Mouse (Mus musculus) layer of hippocampus, adult 9-11 months (tissue): ENCODE data around the gene Mettl27.
"Not testable (repeated sequence)": the region's sequence is repeated elsewhere in the genome, so short reads cannot be mapped to it uniquely, and the experiment has no call there.

Experiments used
- DNase-seq: peaks from one replicate; pipeline ENCODE4 v3.0.0; 2022

The Mettl27 gene

GRCm38 (mm10) chr5:134921106-134921505, 11.1 kb upstream of the Mettl27 start:
- DNase-seq, result no peak

GRCm38 (mm10) chr5:134923141-134923540, 9.0 kb upstream of the Mettl27 start:
- no peak for DNase-seq

- no peak for DNase-seq
Measured at GRCm38 (mm10) chr5:134926726-134927125, 5.4 kb upstream of the Mettl27 start.

- DNase-seq, result no peak
Measured at GRCm38 (mm10) chr5:134929988-134930387, 2.2 kb upstream of the Mettl27 start.

DNA sequence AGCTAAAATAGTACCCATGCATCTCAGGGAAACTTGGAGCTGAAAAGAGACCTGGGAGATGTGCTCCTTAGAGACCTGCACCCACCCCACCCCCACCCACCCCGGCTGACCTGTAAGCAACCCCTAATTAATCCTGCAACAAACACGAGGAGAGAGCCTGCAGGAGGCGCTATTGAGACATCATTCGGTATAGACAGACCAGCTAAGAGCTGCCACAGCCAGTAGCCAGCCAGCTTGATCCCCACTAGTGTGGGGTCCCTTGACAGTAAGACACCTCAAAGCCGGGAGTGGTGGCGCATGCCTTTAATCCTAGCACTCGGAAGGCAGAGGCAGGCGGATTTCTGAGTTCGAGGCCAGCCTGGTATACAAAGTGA, 722 bp downstream of the Mettl27 start:
- peak; percentile 25 for DNase-seq

DNA sequence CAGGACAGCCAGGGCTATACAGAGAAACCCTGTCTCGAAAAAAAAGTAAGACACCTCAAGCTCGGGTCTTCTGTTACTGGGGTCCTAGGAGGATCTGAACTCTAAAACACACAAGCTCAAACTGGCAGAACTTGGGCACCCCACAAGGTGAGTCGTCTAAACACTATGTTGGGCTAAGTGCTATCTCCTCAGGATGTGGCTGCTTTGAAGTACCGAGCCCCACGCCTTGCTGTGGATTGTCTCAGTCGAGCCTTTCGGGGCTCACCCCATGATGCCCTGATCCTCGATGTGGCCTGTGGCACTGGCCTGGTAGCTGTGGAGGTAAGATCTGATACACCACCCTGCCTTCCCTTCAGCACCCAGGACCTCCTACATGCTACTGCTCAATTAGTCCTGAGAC, 1.1 kb downstream of the Mettl27 start:
- DNase-seq, result no peak

- DNase-seq, result not testable (repeated sequence)
Measured at GRCm38 (mm10) chr5:134933686-134934085, 1.5 kb downstream of the Mettl27 start.

- no peak for DNase-seq
Measured at GRCm38 (mm10) chr5:134934666-134935065, 2.5 kb downstream of the Mettl27 start.

- DNase-seq, result no peak
Measured at GRCm38 (mm10) chr5:134936051-134936450, 3.9 kb downstream of the Mettl27 start.

- no peak for DNase-seq
Measured at GRCm38 (mm10) chr5:134936626-134937185, 4.5 kb downstream of the Mettl27 start.

DNA sequence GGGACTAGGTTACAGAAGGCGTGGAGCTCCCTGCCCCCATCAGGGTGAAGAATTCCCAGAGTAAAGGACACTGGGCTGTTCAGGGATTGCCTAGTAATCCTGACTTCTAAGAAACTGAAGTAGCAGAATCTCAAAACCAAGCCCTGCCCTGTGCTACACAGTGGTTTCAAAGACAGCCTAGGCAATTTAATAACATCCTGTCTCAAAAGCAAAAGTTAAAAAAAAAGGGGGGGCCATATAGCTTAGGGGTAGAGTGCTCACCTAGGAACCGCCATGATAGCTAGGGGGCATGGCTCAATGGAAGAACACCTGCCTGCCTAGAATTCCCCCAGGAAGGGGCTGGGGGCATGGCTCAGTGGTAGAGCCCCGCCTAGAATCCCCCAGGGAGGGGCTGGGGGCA, 6.9 kb downstream of the Mettl27 start:
- no peak for DNase-seq

DNA sequence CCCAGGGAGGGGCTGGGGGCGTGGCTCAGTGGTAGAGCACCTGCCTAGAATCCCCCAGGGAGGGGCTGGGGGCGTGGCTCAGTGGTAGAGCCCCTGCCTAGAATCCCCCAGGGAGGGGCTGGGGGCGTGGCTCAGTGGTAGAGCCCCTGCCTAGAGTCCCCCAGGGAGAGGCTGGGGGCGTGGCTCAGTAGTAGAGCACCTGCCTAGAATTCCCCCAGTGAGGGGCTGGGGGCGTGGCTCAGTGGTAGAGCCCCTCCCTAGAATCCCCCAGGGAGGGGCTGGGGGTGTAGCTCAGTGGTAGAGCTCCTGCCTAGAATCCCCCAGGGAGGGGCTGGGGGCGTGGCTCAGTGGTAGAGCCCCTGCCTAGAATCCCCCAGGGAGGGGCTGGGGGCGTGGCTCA, 7.4 kb downstream of the Mettl27 start:
- not testable (repeated sequence) for DNase-seq

DNA sequence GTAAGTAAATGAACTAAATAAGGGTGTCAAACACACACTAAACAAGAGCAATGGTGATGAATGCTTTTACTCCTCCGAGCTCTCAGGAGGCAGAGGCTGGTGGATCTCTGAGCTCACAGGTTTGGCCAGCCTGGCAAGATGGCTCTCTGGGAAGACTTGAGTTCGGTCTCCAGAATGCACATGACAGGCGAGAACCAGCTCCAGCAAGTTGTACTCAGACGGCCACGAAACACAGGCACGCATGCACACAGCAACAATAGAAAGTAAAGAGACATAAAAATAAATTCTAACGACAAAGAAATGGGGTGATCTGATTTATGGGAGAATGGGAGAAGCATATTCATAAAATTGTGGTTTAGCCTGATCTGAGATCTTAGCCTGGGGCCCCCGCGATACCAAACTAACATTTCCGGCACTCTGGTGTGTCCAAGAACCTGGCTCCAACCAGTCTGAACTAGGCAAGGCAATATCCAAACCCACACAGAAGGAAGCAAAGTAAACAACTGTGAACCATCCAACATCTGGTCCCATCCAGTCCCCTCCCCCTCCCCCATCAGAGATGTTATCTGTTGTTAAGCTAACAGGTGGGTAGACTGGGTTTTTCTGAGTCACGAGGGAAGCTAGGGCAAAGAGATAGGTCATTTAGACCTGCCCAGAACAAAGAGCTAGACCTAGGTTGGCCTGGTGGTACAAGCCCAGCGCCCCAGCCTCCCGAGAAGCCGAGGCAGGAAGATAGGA, 9.5 kb downstream of the Mettl27 start:
- no peak for DNase-seq

DNA sequence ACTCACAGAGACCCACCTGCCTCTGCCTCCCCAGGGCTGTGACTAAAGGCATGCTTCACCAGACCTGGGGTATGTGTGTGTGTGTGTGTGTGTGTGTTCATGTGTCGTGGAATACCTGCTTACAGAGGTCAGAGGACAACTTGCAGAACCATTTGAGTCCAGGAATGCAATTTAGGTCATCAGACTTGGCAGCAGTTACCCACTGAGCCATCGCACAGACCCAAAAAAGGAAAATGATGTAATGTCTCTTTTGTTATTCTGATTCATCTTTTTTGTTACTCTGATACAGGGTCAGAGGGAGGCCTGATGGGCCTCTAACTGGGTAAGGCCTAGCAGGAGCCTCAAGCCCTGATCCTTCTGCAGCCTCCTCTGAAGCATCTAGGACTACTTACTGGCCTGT, 10.6 kb downstream of the Mettl27 start:
- no peak for DNase-seq

- no peak for DNase-seq
Measured at GRCm38 (mm10) chr5:134944179-134944578, 12.0 kb downstream of the Mettl27 start.

- no peak for DNase-seq
Measured at GRCm38 (mm10) chr5:134945266-134945959, 13.2 kb downstream of the Mettl27 start.

DNA sequence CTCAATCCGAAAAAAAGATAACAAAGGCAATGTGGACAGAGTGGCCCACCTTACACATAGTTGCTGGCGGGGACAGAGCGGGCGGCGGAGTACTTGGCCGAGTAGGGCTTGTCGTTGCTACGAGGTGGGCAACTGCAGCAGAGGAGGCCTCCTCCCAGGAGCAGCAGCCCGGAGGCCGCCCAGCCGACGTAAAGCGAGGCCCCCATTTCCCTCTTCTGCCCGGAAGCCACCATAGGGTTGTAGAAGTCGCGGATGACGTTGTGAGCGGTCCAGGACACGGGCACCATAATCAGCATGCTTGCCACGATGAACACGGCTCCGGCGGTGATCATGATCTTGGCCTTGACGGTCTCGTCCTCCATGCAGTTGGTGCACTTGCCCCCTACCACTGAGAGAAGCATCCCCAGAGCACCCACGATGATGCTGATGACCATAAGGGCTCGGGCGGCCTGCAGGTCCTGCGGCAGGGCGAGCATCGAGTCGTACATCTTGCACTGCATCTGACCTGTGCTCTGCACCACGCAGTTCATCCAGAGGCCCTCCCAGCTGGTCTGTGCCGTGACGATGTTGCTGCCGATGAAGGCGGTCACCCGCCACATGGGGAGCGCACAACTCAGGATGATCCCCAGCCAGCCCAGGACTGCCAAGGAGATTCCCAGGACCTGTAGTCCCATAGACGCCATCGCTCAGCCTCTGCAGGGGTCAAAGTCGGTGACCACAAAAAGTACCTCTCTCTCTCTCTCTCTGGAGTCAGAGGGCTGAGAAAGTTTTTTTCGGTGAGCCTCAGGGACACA, 14.1 kb downstream of the Mettl27 start:
- DNase-seq, result no peak

DNA sequence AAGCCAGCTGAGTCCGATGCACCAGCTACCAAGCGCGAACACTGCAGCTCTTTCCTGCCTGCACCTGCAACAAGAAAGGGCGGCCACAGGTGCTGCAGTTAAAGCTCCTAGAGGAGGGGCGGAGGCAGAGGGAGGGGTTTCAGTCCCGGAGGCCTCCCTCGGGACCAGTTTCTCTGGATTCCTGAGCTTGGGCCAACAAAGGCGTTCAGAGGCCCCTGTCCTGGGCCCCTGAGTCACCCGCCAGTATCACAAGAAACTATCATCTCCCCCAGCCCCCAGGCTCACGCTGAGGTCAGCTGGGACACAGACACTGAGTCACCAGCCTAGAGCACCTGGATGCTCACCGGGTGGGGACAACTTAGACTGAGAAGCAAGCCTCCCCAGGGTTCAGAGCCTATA, 14.7 kb downstream of the Mettl27 start, which contains the start of gene Cldn4:
TSS of gene Cldn4 (minus strand) at position 78 of the 399 bp plus-strand sequence.
- DNase-seq, result no peak

GRCm38 (mm10) chr5:134947420-134948084, 15.4 kb downstream of the Mettl27 start:
- DNase-seq, result no peak

GRCm38 (mm10) chr5:134948085-134948439, 15.9 kb downstream of the Mettl27 start:
- no peak for DNase-seq

DNA sequence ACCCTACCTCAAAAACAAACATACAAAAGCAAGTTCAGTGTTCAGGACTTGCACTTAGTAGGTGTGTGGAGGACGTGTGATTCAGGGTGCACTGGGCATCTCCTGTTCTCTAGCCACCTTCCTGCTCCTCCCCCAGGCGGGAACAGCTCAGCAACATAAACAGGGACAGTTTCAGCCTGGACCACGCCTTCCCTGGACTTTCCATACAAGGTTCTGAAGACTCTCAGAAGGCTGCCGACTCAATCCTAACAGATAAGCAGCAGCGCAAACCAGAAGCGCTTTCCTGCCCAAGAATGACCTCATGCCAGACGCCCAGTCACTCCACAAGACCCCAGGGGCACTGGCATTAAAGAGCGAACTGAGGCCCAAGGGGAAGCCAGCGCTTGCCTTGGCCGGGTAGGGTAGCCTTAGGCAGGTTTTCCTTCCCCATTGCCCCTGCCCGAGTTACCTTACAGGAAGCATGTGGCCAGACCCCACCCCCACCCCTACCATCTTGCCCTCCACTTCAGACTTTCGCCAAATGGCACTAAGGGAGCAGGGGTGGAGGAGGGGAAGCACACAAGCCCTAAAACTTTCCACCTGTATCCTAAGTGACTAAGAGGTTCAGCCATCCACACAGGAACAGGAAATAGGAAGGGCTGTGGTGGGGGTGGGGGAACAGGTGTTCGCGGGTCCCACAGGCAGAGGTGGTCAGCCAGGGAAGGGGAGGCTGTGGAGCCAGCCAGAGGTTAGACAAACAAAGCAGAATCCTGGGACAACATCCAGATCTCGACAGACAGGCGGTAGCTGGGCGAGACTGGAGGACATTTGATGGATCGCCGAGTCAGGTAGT, 19.1 kb downstream of the Mettl27 start:
- DNase-seq, result no peak

GRCm38 (mm10) chr5:134955491-134955890, 23.3 kb downstream of the Mettl27 start:
- DNase-seq, result no peak
